Mouse (Mus musculus): ENCODE measurements around the gene Olfr569.
A peak's percentile ranks its signal among the peaks of the same experiment; 100 is the strongest.

Gene Olfr569

GRCm38 (mm10) chr7:102890782-102891181, at the start of gene Olfr569:
Gene Olfr569 (minus strand): TSS chr7:102890882.
- DNase-seq, result no peak

- DNase-seq, result no peak
Observed at GRCm38 (mm10) chr7:102927105-102927504, 36.4 kb upstream of the Olfr569 start.

- DNase-seq, result no peak
Observed at GRCm38 (mm10) chr7:102924109-102924508, 33.4 kb upstream of the Olfr569 start, which contains the start of gene Olfr572. Gene Olfr572 (plus strand): TSS chr7:102924409.

- DNase-seq, result peak; percentile 27
Observed at GRCm38 (mm10) chr7:102919632-102920031, 28.9 kb upstream of the Olfr569 start.

- no peak for DNase-seq
Observed at GRCm38 (mm10) chr7:102917032-102917875, 26.6 kb upstream of the Olfr569 start, which contains the start of gene Olfr571. Gene Olfr571 (minus strand): TSS chr7:102917536.

GRCm38 (mm10) chr7:102916405-102916804, 25.7 kb upstream of the Olfr569 start:
- no peak for DNase-seq

- DNase-seq, result no peak
Observed at GRCm38 (mm10) chr7:102915261-102915660, 24.6 kb upstream of the Olfr569 start.

GRCm38 (mm10) chr7:102876822-102877221, 13.9 kb downstream of the Olfr569 start, which contains the start of gene Olfr568:
Gene Olfr568 (plus strand): TSS chr7:102877122.
- no peak for DNase-seq

- no peak for DNase-seq
Observed at GRCm38 (mm10) chr7:102858665-102859064, 32.0 kb downstream of the Olfr569 start, which contains the start of gene Olfr566. Gene Olfr566 (minus strand): TSS chr7:102858765.

- no peak for DNase-seq
Observed at GRCm38 (mm10) chr7:102855807-102856206, 34.9 kb downstream of the Olfr569 start.
